Mouse (Mus musculus) gastrocnemius, postnatal 36 days (tissue): Measurements from ENCODE around the gene Sept9. TPM values are rescaled to one million over a fixed set of nuclear protein-coding genes. Genes with fewer than 3 reads are reported as not detected.
"Not testable (repeated sequence)": the region's sequence is repeated elsewhere in the genome, so short reads cannot be mapped to it uniquely, and the experiment has no call there.

Source experiments
- DNase-seq, 2 experiments: peaks; one replicate each; pipeline ENCODE4 v3.0.0; 2022
- intact Hi-C: fragments of 180-260 bp; cut with DNase I; formaldehyde crosslinking; loops from one replicate; pipeline ENCODE4 v1.15.1; 2025
- total RNA-seq, 2 experiments: library from RNA; stranded (reverse); gene quantifications; 2 replicates each; pipeline ENCODE4 v1.2.3; 2021

Gene Sept9
- total RNA-seq, 2 experiments from 2014 or later = 11.3 to 14.2 TPM

DNA sequence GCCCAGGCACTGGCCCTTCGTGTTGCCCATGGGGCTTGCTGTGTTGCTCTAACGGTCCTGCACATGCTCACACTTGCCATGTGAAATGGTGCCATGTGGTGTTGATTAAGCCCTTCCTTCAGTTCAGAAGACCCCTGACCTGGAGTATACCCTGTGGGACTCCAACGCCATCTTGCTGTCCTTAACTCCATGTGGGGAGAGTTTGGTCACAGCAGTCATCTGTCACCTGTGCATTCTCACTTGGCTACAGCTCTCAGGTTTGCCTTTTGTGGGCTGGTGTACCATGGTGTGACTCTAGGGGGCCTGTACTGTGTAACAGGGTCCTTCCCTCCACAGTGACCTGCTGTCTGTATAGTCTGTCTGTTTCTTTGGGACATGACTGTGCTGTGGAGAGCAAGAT, 118.7 kb downstream of the Sept9 start:
- intact Hi-C loops = no loop called here

DNA sequence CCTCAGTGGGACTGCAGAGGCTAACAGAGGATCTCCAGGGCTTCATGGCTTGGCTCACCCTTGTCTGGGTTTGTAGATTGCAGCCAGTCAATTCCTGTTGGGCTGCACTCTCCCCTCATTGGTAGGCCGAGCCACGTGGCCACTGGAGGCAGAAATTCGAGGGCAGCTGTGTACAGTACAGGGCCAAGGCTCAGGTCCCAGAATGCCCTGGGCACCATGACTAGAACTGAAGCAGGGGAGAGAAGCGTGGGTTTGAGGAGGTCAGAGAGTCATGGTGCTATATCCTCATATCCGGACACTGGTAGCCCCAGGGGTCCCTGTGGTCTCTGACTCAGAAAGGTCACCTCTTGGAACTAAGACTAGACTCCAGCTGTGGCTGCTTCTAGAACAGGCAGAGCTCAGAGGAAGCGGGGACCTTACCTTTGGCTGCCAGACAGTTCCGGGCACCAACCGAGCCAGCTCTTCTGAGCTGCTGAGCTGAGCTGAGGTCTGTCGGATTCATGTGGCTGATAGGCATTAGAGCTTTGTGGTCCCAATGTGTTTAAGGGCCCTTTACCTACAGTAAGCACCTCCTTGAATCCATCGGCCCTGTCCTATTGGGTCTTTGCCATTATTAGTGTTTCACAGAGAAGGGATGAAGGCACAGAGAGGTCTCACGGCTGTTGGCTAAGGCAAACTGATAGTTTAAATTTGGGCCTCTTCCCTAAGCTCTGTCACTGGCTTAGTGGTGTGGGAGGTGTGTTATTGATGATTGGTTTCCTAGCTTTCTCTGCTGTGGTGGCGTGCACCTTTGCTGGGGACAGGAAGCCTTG, 119.5 kb downstream of the Sept9 start:
- intact Hi-C loops = no loop called here
- no peak for DNase-seq

More for the DNA sequence above, 118.7 kb downstream of the Sept9 start:
- DNase-seq = no peak

DNA sequence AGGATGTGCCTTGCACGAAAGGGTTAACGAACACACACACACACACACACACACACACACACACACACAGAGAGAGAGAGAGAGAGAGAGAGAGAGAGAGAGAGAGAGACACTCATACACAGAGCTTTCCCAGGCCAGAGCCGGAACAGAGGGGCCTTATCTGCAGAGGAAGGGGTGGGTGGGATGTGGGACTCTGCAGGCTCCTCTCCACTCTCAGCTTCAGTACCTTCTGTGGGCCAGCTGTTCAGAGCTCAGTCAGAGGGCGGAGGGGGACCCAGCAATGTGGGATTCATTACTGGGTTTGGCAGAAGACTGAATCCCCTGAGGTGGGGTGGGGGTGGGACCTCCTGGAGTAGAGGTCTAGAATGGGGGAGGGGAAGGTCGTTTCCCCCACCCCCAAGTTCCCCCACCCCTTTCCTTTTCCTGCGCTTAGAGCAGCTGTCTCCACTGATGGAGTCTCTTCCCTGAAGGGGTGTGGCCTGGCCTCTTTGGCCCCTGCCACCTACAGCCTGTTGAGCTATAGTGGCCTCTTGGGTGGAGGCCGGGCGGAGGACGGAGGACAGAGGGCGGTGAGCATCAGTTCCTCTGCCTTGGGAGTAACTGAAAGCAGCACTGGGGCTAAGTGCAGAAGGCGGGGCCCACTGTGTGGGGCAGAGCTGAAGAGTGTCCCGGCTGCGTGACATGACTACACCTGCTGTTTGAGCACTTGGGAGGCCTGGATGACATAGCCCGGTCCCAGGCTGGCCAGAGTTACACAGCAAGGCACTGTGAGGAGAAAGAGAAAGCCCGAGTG, 120.3 kb downstream of the Sept9 start:
- intact Hi-C loops = no loop called here
- DNase-seq = no peak

DNA sequence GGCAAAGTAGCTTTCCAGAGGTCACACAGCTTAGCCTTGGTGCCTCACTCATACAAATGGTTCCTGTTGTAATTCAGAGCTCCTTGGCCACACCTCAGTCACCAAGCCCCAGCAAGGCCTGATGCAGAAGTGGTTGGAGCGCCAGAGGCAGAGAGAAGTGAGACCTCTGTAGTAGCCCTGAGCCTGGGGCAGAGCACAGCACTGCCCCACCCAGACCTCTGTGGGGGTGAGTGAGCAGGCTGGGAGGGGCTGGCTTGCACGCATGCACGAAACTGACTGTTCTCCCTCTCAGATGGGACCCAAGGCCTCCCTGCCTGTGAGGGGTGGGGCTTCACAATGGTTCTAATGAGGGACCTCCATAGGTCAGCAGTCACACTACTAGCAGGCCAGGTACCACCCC, 121.0 kb downstream of the Sept9 start:
- intact Hi-C loops = no loop called here
- DNase-seq = no peak

DNA sequence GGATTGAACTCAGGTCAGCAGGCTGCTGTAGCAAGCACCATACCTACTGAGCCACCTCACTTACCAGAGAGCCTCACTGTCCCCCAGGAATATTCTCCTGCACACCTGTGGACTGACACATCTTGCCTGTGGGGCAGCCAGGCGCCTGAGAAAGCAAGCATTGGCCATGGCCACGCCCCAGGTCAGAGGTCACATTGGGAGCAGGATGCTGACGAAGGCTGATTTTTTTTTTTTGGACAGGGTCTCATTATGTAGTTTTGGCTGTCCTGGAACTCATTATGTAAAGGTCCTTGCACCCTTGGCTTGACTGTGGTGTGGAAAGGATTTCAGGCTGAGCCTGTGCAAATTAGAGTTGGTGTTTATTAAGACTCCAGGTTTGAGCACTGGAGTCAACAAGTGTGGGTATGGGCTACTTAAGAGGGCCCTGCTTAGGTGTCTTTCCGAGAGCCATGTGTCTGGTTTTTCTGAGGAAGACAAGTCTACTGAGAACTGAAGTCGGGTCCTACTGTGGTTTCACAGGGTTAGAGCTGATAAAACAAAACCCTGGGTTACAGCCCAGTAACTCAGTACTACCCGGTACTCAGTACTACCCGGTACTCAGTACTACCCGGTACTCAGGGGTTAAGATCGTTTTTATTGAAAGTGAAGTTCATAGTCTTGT, 122.0 kb downstream of the Sept9 start:
- intact Hi-C loops = no loop called here
- DNase-seq = no peak

DNA sequence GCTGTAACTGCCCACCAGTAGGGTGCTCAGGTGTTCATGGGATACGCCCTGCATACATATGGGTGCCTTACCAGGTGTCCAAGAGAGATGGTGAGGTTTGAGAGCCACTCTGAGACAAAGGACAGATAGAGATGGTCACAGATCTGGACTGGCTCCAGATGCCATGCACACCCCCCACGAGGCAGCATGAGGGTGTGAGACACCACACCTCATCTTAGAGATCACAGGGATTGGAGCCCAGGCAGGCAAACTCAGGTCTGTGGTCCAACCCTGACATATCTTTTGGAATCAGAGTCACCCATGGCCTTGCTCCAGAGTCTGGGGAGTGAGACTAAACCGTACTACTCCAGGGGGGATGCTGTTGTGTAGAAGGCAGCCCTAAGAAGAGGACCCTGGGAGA, 122.8 kb downstream of the Sept9 start:
- no peak for DNase-seq
- intact Hi-C loops = no loop called here

DNA sequence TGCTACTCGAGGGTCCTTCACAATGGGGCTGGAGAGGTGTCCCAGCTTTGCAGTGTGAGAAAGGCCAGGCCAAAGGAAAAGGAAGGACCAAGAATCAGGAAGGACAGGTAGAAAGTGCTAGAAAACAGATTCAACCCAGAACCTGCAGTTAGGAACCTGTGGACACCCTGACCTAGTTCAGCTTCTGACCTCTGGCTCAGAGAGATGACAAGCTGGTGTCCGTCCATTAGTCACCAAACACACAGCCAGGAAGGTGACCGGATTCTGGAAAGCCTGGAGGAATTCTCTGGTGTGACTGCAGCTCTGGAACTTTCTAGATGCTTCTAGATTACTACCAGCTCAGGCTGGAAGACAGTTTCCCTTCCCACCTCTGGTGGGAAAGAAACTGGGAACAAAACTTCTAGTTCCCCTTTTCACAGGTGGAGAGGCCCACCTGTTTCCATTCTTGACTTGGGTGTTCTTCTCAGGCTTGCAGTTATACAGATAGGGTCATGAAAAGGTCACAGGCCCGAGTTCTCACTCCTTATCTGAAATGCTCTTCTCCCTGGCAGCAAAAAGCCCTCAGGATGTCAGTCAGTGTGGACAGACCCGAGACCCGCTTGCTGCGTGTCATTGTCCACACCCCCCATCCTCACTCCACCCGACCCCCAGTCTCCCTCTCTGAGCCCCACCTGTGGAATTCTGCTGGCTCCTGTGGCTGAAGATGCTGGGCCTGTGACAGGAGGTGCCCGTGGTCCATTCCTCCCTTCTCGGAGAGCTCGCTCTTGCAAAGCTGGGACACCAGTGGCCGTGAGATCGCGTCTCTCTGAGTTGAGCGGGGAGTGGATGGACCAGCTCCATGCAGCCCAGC, 123.5 kb downstream of the Sept9 start:
- intact Hi-C loops = no loop called here
- DNase-seq = no peak

DNA sequence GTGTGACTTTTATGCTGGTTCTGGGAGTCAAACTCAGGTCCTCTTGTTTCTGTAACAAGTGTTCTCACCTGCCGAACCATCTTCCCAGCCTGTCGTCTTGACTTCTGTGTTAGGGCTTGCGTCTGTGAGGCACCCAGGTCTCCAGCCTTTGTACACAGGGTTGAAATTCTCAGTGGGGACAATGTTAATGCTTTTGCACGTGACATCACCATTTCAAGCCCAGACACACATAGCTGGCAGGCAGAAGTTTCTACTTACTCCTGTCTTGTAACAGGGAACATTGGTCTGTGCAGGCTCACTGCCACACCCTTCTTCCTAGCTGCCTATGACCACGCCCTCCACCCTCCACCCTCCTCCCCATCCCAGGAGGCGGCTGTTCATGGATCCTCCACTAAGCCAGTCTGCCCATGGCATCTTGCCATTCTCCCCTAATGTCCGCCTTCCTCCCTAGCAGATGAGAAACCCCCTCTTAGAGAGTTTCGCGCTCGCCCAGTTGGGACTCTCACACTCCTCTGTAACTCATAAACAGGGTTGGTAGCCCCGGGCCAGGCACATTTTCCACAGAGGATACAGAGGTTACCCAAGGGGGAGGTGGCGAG, 124.6 kb downstream of the Sept9 start:
- intact Hi-C loops = no loop called here
- no peak for DNase-seq

DNA sequence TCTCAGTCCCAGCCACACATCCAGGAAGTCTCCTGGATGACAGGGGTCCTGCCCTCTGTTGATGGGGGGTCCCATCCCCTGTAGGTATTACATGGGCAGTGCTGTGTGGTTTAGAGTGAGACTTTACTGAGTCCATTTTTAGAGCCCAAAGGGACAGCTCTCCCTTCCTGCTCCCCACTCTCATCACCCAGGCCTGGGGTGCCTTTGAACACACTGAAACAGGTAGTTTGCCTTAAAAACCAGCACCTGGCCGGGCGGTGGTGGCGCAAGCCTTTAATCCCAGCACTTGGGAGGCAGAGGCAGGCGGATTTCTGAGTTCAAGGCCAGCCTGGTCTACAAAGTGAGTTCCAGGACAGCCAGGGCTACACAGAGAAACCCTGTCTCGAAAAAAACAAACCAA, 125.3 kb downstream of the Sept9 start:
- intact Hi-C loops, DNase-seq: not testable (repeated sequence)

DNA sequence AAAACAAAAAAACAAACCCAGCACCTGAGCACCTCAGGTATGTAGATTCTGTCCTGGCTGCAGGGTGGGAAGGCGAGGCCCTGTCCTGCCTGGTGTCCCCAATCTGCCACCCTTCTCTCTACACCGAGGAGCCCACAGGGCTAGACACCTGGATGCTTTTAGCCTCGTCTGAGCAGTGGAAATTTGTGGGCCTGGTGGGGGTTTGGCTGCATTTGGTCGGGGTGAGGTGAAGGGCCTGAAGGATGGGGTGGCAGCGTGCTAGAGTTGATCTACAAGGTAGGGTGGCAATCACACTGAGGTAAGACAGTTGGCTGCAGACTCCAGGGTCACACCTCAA, 125.6 kb downstream of the Sept9 start:
- intact Hi-C loops = no loop called here
- DNase-seq = no peak

DNA sequence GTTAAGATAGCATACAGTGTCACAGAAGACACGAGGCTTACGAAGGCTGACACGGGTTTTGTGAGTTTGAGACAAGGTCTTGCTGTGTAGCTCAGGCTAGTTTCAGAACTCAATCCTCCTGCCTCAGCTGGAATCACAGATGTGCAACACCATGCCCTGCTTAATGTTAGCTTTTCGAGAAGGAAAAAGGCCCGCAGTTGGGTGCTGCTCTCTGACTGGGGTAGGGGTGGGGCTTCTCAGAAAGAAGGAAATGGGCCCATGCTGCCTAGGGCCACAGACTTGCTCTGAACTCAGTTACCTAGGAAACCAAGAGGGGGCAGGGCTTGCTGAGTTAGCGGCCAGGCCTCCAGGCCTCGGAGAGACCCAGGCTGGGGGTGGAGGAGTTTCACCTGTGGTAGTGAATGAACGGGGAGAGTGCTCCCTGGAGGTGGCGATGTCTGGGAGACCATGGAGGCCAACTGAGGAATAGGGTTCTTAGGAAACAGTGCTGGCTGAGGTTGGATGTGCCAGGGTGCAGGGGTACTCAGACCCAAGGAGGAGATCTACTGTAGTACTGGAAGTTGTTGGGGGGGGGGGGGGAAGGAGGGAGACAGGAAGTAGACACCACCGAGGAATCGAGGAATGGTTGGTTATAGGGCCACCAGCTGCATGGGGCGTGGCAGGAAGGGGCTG, 126.1 kb downstream of the Sept9 start:
- intact Hi-C loops = no loop called here
- no peak for DNase-seq

DNA sequence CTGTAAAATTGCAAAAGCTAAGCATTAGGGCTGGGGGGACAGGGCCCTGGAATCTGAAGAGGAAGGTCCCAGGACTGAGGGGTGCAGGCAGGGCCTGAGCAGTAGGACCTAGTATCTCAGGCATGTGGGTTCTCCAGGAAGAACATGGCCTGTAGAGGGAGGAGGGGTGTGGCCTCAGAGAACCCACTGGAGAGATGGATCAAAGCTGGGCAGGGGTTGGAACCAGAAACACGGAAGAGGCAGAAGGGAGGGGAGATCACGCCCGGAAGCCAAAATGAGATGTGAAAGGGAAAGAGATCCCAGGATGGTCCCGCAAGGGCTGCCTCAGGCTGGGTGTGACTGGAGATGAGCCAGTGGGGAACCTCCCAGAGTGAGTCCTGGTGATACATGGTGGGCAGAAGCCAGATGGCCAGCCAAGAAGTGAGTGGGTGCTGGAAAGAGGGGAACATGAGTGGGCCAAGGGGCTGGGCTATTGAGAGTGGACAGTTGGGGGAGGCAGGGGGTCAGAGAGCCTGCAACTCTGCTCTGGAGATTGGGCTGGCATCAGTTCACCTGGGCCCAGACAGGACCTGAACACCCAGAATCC, 126.8 kb downstream of the Sept9 start:
- no peak for DNase-seq
- intact Hi-C loops = no loop called here

DNA sequence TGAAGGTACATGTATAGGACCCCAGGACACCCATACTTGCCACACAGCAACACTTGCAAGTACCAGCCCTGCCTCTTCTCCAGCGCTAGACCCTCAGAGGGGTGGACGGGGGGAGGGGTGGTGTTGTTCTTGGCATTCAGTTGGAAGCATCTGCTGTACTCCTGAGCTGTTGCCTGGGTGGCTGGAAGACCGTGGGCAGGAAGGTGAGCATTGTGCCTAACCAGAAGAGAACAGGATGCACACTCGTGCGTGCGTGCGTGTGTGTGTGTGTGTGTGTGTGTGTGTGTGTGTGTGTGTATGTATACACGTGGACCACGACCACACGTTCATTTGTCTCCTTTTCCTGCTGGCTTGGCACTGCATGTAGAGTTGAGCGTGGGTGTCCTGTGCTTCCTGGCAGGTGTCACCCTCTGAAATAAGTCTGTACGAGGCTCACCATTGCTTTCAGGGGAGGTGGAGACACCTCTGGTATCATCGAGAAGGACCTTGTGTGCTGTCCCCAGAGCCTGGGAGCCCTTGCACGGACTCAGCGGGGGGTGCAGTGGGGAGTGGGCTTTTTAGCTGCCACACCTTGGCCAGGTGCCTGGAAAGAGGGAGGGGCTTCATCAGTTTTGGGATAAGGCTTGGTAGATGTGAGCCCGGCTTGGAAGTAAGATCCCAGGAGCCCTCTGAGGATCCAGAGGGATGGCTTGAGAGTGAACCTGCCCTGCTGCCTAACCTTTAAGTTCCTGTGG, 127.6 kb downstream of the Sept9 start:
- no peak for DNase-seq
- intact Hi-C loops = no loop called here

DNA sequence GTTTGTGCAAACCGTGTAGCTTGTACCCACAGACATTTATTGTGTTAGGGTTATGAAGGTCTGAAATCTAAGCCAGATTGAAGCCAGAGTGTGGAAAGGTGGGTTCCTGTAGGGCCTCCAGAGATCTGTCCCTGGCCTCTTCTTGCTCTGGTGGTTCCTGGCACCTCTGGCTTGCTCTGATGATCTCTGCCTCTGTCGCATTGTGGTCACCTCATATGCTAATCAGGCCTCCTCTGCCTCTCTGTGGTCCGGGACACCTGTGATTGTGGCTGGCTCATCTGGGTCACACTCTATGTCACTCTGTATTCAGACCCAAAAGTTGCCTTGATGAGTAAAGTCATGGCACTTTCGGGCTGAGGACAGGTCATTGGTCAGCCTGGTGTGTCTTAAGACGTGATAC, 128.2 kb downstream of the Sept9 start:
- DNase-seq = no peak
- intact Hi-C loops = no loop called here

DNA sequence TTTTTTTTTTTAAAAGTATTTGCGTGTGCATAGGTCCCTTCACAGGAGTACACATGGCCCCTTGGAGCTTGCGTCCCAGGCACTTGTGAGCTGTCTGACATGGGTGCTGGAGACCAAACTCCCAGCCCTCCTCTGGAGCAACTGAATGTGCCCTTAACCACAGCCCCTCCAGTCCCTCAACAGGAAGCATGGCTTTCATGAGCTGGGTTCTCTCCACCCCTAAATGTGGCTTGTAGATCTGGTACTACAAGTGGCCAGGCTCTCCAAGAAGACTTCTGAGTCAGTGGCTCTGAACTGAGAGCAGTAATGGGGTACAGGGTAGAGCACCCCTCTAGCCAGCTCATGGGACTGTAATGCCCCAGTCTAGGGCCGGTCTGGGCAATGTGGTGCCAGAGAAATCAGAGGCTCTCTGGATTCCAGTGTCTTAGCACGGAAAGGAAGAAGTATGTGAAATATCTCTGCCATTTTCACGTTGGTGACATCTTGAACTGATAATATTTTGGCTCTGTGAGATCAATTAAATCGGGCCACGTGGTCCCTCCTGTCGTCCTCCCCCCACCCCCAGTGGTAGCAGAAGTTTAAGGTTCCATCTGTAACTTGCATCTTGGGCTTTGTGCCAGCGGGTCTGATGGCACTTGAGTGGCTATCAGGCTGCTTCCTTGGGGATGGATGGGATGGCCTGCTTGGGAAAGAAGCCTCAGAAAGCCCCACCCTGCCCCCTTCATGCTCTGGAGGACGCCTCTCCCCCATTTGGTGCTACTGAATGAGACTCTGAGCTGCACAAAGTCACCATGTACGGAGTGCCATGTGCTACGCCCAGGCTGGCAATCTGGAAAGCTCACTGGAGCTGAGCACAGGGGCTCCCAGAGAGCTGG, 130.9 kb downstream of the Sept9 start:
- intact Hi-C loops = no loop called here

DNA sequence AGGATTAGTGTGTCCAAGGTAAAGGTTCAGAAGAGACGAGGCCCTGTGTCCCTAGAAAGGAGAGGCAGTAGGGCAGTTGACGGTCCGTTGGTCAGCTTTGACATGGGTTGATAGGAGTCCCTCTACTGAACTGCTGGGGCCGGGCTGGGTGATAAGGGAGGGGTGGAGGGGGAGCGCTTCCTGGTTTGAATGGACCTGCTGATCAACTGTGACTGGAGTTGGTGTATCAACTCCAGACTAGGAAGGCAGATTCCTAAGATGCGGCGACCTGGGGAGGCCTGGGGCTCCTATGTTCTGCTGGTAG, 131.4 kb downstream of the Sept9 start:
- DNase-seq = no peak
- intact Hi-C loops = no loop called here

More for the DNA sequence above, 130.9 kb downstream of the Sept9 start:
- no peak for DNase-seq

DNA sequence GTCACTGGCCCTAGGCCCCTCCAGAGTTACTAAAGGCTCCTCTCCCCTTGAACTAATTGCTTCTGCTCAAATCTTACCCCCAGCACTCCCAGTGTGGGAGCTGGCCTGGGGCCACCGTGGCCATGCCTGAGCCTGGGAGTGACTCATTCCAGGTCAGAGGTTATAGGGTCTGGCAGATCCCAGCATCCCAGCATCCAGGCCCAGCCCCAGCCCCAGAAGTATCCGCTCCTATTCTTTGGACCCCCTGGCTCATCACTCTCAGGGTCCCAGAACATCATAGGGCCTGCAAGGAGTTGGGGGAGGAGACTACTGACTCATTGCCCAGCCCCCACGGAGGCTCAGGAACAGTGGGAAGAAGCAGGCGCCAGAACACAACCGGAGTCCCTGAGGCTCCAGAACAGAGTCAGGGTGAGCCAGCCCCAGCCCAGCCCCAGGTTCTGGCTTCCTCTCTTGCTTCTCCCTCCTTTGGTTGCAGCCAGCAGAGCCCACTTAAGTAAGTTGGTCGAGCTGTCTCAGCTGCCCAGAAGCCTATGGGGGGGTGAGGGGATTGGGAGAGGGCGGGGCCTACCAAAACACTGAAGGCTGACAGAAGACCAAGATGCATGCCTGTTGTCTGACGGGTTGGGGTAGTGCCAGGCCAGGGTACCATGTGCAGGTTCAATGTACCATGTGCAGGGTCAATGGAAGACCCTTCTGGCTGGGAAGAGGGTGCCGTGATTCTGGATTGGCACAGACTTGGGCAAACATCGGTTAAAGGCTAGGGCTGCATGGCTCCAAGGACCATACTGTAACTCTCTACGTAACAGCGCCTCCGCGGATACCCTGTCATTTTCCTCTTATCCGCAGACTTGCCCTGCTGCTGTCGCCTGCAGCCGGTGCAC, 132.1 kb downstream of the Sept9 start:
- intact Hi-C loops = no loop called here
- no peak for DNase-seq
